Mouse (Mus musculus): ENCODE measurements around the gene Lmf2. TPM values are rescaled to one million over a fixed set of nuclear protein-coding genes. Genes with fewer than 3 reads are reported as not detected.

The Lmf2 gene
- polyA plus RNA-seq (2014; fragmentation: Illumina TruSeq; extraction: RNeasy Lipid Tissue Mini Kit (QIAGEN cat#74804); ENCODE audit: low replicate concordance): not detected

DNA sequence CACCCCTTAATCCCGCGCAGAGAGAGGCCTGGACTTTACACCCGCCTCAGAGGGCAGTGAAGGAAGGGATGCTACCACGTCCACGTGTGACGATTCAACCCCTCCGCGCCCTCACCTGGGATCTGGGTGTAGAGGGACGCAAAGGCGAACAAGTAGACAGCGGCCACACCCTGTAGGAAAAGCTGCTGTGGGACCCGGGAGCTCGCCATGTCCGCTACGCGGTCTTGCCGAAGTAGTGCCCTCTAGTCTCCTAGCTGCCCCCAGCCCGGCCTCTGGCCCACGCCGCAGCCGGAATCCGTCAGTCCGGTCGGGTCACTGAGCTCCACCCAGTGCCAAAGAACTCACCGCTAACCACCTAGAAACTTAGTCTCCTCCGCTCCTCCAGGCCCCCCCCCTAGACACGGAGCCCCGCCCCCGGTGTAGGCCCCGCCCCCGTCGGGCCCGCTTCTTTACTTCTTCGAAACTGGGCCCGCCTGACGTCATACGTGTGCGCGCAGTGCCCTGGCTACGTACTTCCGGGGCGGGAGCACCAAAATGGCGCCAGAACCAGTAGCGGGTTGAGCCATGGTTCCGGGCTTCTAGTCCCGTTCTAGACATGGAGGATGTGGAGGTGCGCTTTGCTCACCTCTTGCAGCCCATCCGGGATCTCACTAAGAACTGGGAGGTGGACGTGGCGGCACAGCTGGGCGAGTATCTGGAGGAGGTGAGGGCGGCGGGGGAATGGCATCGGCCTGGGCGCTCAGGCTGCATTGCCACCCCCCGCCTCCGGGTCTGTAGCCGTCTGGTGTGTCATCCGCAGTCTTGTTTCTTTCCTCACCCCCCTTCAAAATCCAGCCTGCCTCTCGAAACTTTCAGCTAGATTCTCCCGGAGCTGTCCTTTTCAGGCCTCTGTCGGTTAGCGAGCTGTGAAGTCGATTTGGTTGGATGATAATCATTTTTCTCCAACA is at the start of gene Lmf2, which contains the start of gene Ncaph2:
Lmf2 (minus strand) TSS at position 419 of the 947 bp plus-strand sequence.
Ncaph2 (plus strand) TSS at position 479 of the 947 bp plus-strand sequence.

DNA sequence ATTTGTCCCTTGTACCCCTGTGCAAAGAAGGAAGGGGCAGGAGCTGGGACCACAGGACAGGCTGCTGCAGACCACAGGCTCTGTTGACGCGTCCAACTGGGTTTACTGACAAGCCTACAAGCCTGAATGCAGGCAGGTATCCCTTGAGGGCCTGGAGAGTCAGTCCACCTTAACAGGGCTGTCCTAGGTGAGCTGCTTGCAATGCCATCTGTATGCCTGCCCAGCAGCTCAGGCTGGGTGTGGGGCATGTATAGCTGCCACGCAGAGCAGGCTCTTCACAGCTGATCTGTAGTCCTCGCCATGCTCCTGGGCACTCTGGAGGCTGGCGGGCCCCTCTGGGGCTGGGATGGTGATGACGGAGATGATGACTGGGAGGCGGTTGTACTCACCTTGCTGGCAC is 29.2 kb upstream of the Lmf2 start, which contains the start of gene Klhdc7b:
Klhdc7b (plus strand) TSS at position 301 of the 400 bp plus-strand sequence.

DNA sequence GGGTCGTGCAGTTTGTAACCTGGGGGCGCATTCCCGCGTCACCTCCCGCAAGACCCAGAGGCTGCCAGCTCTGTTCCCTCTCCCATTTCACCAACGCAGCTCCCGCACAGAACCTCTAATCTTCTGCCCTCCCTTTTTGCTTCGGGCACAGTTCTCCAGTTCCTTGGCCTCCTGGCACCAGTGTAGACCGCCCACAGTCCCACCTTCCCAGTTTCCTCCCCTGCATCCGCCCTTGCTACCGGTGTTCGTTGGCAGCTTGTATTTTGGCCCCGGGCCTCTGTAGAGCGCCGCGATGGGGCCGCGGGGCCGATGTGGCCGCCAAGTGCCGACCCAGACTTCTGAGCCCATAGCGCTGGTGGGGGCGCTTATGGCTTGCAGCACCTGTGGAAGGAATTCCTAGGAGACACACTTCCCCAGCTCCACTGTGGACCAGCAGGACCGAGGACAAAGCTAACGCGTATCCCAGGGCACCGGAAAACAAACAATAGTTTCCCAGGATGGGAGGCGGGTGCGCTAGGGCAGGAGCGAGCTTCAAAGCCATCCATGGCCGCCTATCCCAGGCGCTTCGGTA is 23.5 kb upstream of the Lmf2 start, which contains the start of gene Odf3b:
Odf3b (minus strand) TSS at position 452 of the 571 bp plus-strand sequence.

DNA sequence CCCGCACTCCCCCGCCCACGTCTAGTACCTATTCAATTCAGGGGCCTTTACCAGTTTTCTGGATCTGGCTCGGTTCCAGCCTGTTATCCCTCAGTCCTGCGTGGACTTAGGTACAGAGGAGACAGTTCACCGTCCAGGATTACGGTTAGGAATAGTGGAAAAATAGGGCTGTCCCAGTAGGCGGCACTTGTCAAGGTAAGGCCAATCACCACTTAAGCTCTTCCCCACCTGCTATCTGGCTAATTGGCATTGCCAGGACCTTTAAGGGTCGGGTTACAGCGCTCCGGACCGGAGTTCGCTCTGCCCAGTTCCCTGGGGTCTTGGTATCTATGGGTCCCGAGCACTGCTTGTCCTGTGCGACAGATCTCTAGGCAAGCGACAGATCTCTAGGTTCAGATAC is 21.5 kb upstream of the Lmf2 start, which contains the start of gene Tymp:
Tymp (minus strand) TSS at position 83 of the 400 bp plus-strand sequence.

DNA sequence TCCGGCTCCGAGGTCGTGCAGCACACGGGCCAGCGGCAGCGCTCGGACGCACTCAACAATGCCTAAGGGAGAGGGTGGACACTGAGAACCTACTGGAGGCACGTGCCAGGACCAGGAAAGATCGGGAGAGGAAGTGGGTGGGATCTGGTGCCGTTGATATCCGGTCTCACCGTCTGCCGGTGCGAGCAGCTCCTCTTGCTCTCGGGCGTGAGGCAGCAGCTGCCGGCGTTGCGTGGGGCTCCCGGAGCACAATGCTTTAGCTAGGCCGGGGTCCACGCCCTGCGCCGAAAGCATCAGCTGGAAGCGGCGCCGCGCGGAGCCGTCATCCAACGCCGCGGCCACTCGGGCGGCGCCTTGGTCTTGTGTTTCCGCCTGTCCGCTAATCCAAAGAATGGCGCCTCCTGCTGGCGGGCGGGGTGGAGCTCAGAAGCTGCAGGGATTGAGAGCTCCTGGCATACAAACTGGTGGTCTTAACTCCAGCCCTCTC is 18.3 kb upstream of the Lmf2 start, which contains the start of gene Sco2:
Sco2 (minus strand) TSS at position 85 of the 487 bp plus-strand sequence.

DNA sequence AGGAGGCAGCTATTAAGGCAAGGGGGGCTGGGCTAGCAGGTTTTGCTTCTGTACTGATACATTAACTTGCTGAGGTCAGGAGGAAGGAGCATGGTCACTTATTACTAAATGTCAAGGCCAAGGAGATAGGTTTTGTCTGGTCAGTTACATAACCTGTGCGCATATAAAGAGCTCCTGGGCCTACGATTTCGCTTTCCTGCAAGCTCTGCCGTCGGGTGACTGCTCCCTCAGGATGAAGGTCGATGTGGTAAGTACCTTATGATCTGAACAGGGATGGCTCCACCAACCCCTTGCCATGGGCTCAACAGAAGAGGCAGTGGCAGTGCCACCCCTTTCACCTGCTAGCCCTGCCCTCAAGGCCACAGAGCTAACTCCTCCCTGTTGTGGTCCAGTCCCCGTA is 21.2 kb downstream of the Lmf2 start, which contains the start of gene Miox:
Miox (plus strand) TSS at position 128 of the 400 bp plus-strand sequence.

DNA sequence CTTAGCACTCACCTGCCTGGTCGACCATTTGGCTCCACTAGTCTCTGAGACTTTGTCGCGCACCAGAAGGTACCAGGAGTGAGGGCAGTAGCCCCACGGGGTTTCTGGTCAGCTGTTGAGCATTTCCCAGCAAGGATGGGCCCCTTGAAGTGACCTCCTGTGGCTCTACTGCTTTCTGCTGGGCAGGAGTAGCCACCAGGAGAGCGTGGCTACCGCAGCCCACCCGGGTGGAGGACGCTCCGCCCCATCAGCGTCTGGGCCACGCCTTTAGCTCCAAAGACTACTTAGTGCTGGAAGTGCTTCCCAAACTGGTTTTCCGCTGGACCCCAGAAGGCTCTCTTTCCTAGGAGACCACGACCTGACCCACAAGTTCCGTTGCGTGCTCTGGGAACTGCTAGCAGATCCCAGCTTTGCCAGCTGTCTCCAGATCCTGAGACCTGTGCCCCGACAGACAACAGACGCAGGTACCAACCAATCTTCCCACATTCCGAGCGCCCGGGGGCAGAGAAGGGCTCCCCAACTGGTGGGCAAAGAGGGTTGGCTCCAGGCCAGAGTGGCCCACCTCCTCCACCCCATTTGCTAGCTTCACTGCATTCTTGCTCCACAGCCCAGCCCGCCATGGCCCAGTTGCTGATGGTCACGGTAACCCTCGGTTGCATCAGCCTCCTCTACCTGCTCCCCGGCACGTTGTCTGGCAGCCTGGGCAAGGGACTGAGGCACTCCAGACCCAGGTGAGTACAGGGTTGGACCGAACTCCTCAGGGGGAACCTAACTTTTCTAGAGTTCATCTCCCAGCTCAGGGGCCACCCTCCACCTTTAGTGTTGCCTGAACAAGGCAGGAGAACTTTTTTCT is 32.6 kb downstream of the Lmf2 start, which contains the start of gene Adm2:
Adm2 (plus strand) TSS at position 51 of the 853 bp plus-strand sequence.

DNA sequence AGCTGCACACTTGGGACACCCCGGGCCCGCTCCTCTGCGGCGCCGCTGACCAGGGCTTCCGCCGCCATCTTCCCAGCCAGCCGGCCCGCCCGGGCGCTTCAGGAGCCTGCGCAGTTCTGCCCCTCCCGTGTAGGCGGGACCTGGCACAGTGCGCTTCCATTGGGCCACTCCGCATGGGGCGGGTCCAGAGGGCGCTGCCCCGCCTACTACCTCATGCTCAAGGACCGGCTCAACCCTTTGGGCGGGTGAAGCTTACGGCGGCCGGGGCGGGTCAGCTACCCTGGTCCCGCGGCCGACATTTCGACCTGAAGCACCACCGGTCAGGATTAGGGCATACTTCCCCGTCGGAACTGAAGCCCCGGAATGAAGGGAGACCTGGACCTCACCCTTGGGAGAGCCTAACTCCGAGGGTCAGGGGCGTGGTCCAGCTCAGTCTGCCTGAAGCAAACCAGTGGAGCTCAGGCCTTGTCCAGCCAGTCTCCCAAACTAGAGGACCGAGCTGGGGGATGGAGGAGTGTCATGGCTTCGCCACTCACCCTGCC is 40.2 kb downstream of the Lmf2 start, which contains the start of gene Sbf1:
Sbf1 (minus strand) TSS at position 122 of the 542 bp plus-strand sequence.

Other genes with a start within 250 kb of the Lmf2 start
- 0.85 TPM for gene Tubgcp6, start 232.5 kb downstream of the Lmf2 start, polyA plus RNA-seq (2014; fragmentation: Illumina TruSeq; extraction: RNeasy Lipid Tissue Mini Kit (QIAGEN cat#74804); ENCODE audit: low replicate concordance)
- not detected for gene Hdac10, start 227.0 kb downstream of the Lmf2 start, polyA plus RNA-seq (2014; fragmentation: Illumina TruSeq; extraction: RNeasy Lipid Tissue Mini Kit (QIAGEN cat#74804); ENCODE audit: low replicate concordance)
- gene Mapk12, start 215.0 kb downstream of the Lmf2 start, polyA plus RNA-seq (2014; fragmentation: Illumina TruSeq; extraction: RNeasy Lipid Tissue Mini Kit (QIAGEN cat#74804); ENCODE audit: low replicate concordance): 0.33 TPM
- 0.15 TPM for gene Mapk11, start 206.0 kb downstream of the Lmf2 start, polyA plus RNA-seq (2014; fragmentation: Illumina TruSeq; extraction: RNeasy Lipid Tissue Mini Kit (QIAGEN cat#74804); ENCODE audit: low replicate concordance)
- 3.4 TPM for gene Plxnb2, start 174.9 kb downstream of the Lmf2 start, polyA plus RNA-seq (2014; fragmentation: Illumina TruSeq; extraction: RNeasy Lipid Tissue Mini Kit (QIAGEN cat#74804); ENCODE audit: low replicate concordance)
- 0.11 TPM for gene Dennd6b, start 159.2 kb downstream of the Lmf2 start, polyA plus RNA-seq (2014; fragmentation: Illumina TruSeq; extraction: RNeasy Lipid Tissue Mini Kit (QIAGEN cat#74804); ENCODE audit: low replicate concordance)
- 6.9 TPM for gene Ppp6r2, start 144.1 kb downstream of the Lmf2 start, polyA plus RNA-seq (2014; fragmentation: Illumina TruSeq; extraction: RNeasy Lipid Tissue Mini Kit (QIAGEN cat#74804); ENCODE audit: low replicate concordance)
- 1.7 TPM for gene Sbf1, start 40.3 kb downstream of the Lmf2 start, polyA plus RNA-seq (2014; fragmentation: Illumina TruSeq; extraction: RNeasy Lipid Tissue Mini Kit (QIAGEN cat#74804); ENCODE audit: low replicate concordance)
- gene Adm2, start 32.9 kb downstream of the Lmf2 start, polyA plus RNA-seq (2014; fragmentation: Illumina TruSeq; extraction: RNeasy Lipid Tissue Mini Kit (QIAGEN cat#74804); ENCODE audit: low replicate concordance): not detected
- gene Miox, start 21.3 kb downstream of the Lmf2 start, polyA plus RNA-seq (2014; fragmentation: Illumina TruSeq; extraction: RNeasy Lipid Tissue Mini Kit (QIAGEN cat#74804); ENCODE audit: low replicate concordance): not detected
- 4.1 TPM for gene Ncaph2, start 60 bp upstream of the Lmf2 start, polyA plus RNA-seq (2014; fragmentation: Illumina TruSeq; extraction: RNeasy Lipid Tissue Mini Kit (QIAGEN cat#74804); ENCODE audit: low replicate concordance)
- 0.37 TPM for gene Sco2, start 18.2 kb upstream of the Lmf2 start, polyA plus RNA-seq (2014; fragmentation: Illumina TruSeq; extraction: RNeasy Lipid Tissue Mini Kit (QIAGEN cat#74804); ENCODE audit: low replicate concordance)
- gene Tymp, start 21.4 kb upstream of the Lmf2 start, polyA plus RNA-seq (2014; fragmentation: Illumina TruSeq; extraction: RNeasy Lipid Tissue Mini Kit (QIAGEN cat#74804); ENCODE audit: low replicate concordance): not detected
- not detected for gene Odf3b, start 23.6 kb upstream of the Lmf2 start, polyA plus RNA-seq (2014; fragmentation: Illumina TruSeq; extraction: RNeasy Lipid Tissue Mini Kit (QIAGEN cat#74804); ENCODE audit: low replicate concordance)
- not detected for gene Klhdc7b, start 29.3 kb upstream of the Lmf2 start, polyA plus RNA-seq (2014; fragmentation: Illumina TruSeq; extraction: RNeasy Lipid Tissue Mini Kit (QIAGEN cat#74804); ENCODE audit: low replicate concordance)
- gene Syce3, start 54.8 kb upstream of the Lmf2 start, polyA plus RNA-seq (2014; fragmentation: Illumina TruSeq; extraction: RNeasy Lipid Tissue Mini Kit (QIAGEN cat#74804); ENCODE audit: low replicate concordance): not detected
- gene Cpt1b, start 70.2 kb upstream of the Lmf2 start, polyA plus RNA-seq (2014; fragmentation: Illumina TruSeq; extraction: RNeasy Lipid Tissue Mini Kit (QIAGEN cat#74804); ENCODE audit: low replicate concordance): 0.52 TPM
- gene C730034F03Rik, start 73.9 kb upstream of the Lmf2 start, polyA plus RNA-seq (2014; fragmentation: Illumina TruSeq; extraction: RNeasy Lipid Tissue Mini Kit (QIAGEN cat#74804); ENCODE audit: low replicate concordance): 3.6 TPM
- not detected for gene Gm44502, start 74.0 kb upstream of the Lmf2 start, polyA plus RNA-seq (2014; fragmentation: Illumina TruSeq; extraction: RNeasy Lipid Tissue Mini Kit (QIAGEN cat#74804); ENCODE audit: low replicate concordance)
- 125 TPM for gene Chkb, start 74.2 kb upstream of the Lmf2 start, polyA plus RNA-seq (2014; fragmentation: Illumina TruSeq; extraction: RNeasy Lipid Tissue Mini Kit (QIAGEN cat#74804); ENCODE audit: low replicate concordance)
- gene Mapk8ip2, start 98.3 kb upstream of the Lmf2 start, polyA plus RNA-seq (2014; fragmentation: Illumina TruSeq; extraction: RNeasy Lipid Tissue Mini Kit (QIAGEN cat#74804); ENCODE audit: low replicate concordance): 0.30 TPM
- 2.8 TPM for gene Arsa, start 121.8 kb upstream of the Lmf2 start, polyA plus RNA-seq (2014; fragmentation: Illumina TruSeq; extraction: RNeasy Lipid Tissue Mini Kit (QIAGEN cat#74804); ENCODE audit: low replicate concordance)
- 0.71 TPM for gene Shank3, start 144.0 kb upstream of the Lmf2 start, polyA plus RNA-seq (2014; fragmentation: Illumina TruSeq; extraction: RNeasy Lipid Tissue Mini Kit (QIAGEN cat#74804); ENCODE audit: low replicate concordance)
- gene Acr, start 212.7 kb upstream of the Lmf2 start, polyA plus RNA-seq (2014; fragmentation: Illumina TruSeq; extraction: RNeasy Lipid Tissue Mini Kit (QIAGEN cat#74804); ENCODE audit: low replicate concordance): not detected
- gene Rabl2, start 236.3 kb upstream of the Lmf2 start, polyA plus RNA-seq (2014; fragmentation: Illumina TruSeq; extraction: RNeasy Lipid Tissue Mini Kit (QIAGEN cat#74804); ENCODE audit: low replicate concordance): 1.2 TPM